In genomic region chr11:100155497-100156255, GRCm38 (mm10) we compare ENCODE assay signal across 26 mouse cellular contexts. TPM values are rescaled to one million over a fixed set of nuclear protein-coding genes. Genes with fewer than 3 reads are reported as not detected.
A peak's percentile ranks its signal among the peaks of the same experiment; 100 is the strongest.
DNase-seq lines count a peak whose midpoint lies in the region; ATAC-seq and TF ChIP-seq lines count a peak whose summit lies in the region.
"Had no signal": no experiment of that assay in that cellular context is flagged by ENCODE, and none has a peak within 500 bp of the region (broad histone marks: within the 10 kb centered on the region; RNA-seq: fewer than 3 reads in every experiment).

No protein-coding gene starts in this region.

- H3K4me2 ChIP-seq in lung, postnatal 0 days (replicated peaks; ENCODE audit: low read depth, low read length): no peak overlapping the region
- 0 out of 2 replicates have a peak overlapping the region, but pooled peaks have one; percentile 3 for H3K4me2 ChIP-seq in stomach, embryonic 15.5 days
- H3K4me2 ChIP-seq: embryonic facial prominence, embryonic 13.5 days; forebrain, embryonic 12.5 days; heart, embryonic 15.5 days; kidney, embryonic 15.5 days; liver, embryonic 12.5 days; midbrain, embryonic 12.5 days had no signal

- no peak overlapping the region for H3K9ac ChIP-seq in lung, postnatal 0 days (replicated peaks; ENCODE audit: low read depth)
- H3K9ac ChIP-seq in stomach, embryonic 15.5 days: no peak overlapping the region
- H3K9ac ChIP-seq: embryonic facial prominence, embryonic 13.5 days; forebrain, embryonic 12.5 days; heart, embryonic 15.5 days; kidney, embryonic 15.5 days; liver, embryonic 12.5 days; midbrain, embryonic 12.5 days had no signal

- WGBS in heart, embryonic 10.5 days: 63% methylated on average over 8 of the region's 8 CpGs
- 30% methylated on average over 8 of the region's 8 CpGs for WGBS in lung, postnatal 0 days
- 40% methylated on average over 8 of the region's 8 CpGs for WGBS in lung, adult 2 months
- WGBS in stomach, embryonic 15.5 days: 48% methylated on average over 8 of the region's 8 CpGs

- H3K9me3 ChIP-seq in heart, embryonic 10.5 days: no peaks in the 10 kb centered on the region
- no peaks in the 10 kb centered on the region for H3K9me3 ChIP-seq in lung, postnatal 0 days (ENCODE audit: low read length)
- H3K9me3 ChIP-seq in stomach, embryonic 15.5 days: no peaks in the 10 kb centered on the region
- H3K9me3 ChIP-seq: embryonic facial prominence, embryonic 13.5 days; forebrain, embryonic 12.5 days; heart, embryonic 15.5 days; kidney, embryonic 15.5 days; liver, embryonic 12.5 days; midbrain, embryonic 12.5 days had no signal

- no peaks in the 10 kb centered on the region for H3K27me3 ChIP-seq in heart, embryonic 10.5 days (ENCODE audit: insufficient read depth, poor library complexity, severe bottlenecking)
- H3K27me3 ChIP-seq in lung, postnatal 0 days (replicated peaks; ENCODE audit: insufficient read depth, low read length): no peaks in the 10 kb centered on the region
- no peaks in the 10 kb centered on the region for H3K27me3 ChIP-seq in stomach, embryonic 15.5 days (replicated peaks)
- H3K27me3 ChIP-seq: embryonic facial prominence, embryonic 13.5 days; forebrain, embryonic 12.5 days; heart, embryonic 15.5 days; kidney, embryonic 15.5 days; liver, embryonic 12.5 days; midbrain, embryonic 12.5 days had no signal

- TF ChIP-seq POLR2A in lung, adult 2 months (IDR thresholded peaks at IDR 0.05; ENCODE audit: borderline replicate concordance, extremely low read depth, low read depth, low read length): no peak

- no peak for DNase-seq in heart, embryonic 10.5 days (ENCODE audit: low spot score)
- DNase-seq in heart, postnatal 36 days: no peak
- peak; percentile 35 for DNase-seq in lung, postnatal 0 days (ENCODE audit: low spot score)
- no peak for DNase-seq in lung, adult 2 months
- DNase-seq in adipocyte (ENCODE audit: low spot score): peak; percentile 43
- no peak for DNase-seq in cerebellum, adult 8-10 months
- no peak for DNase-seq in neural tube, embryonic 10.5 days (ENCODE audit: extremely low spot score, low spot score)
- DNase-seq: adrenal gland, postnatal 36 days; cerebellum, adult 2 months; gastrocnemius, postnatal 36 days; thymus, postnatal 36 days had no signal

- H3K36me3 ChIP-seq in heart, embryonic 10.5 days: no peaks in the 10 kb centered on the region
- no peaks in the 10 kb centered on the region for H3K36me3 ChIP-seq in lung, postnatal 0 days (ENCODE audit: insufficient read depth, low read length)
- H3K36me3 ChIP-seq in stomach, embryonic 15.5 days: no peaks in the 10 kb centered on the region
- H3K36me3 ChIP-seq: embryonic facial prominence, embryonic 13.5 days; forebrain, embryonic 12.5 days; heart, embryonic 15.5 days; kidney, embryonic 15.5 days; liver, embryonic 12.5 days; midbrain, embryonic 12.5 days had no signal

- no peak for TF ChIP-seq CTCF in lung, postnatal 0 days (IDR thresholded peaks at IDR 0.05)
- no peak for TF ChIP-seq CTCF in lung, adult 2 months (IDR thresholded peaks at IDR 0.05; ENCODE audit: insufficient read depth, low read length)

- peak overlapping the region; percentile 10; the same call in 1 of the 2 replicates for H3K27ac ChIP-seq in heart, embryonic 10.5 days
- no peak overlapping the region for H3K27ac ChIP-seq in lung, postnatal 0 days (ENCODE audit: low read length)
- peak overlapping the region; percentile 72 for H3K27ac ChIP-seq in stomach, embryonic 15.5 days
- H3K27ac ChIP-seq: embryonic facial prominence, embryonic 13.5 days; forebrain, embryonic 12.5 days; heart, embryonic 15.5 days; kidney, embryonic 15.5 days; liver, embryonic 12.5 days; midbrain, embryonic 12.5 days had no signal

- TF ChIP-seq EP300 in lung, postnatal 0 days (IDR thresholded peaks at IDR 0.05): no peak

- intact Hi-C loops in heart, postnatal 36 days (cut with DNase I): no loop called here

- ATAC-seq in lung, postnatal 0 days: peak; percentile 17
- ATAC-seq in stomach, embryonic 15.5 days (ENCODE audit: insufficient read depth, low FRiP score, low read depth): peak; percentile 57; the same call in 1 of the 2 replicates
- ATAC-seq: activated CD4-positive, CD25-positive, alpha-beta regulatory T cell, adult 4 months; liver, embryonic 12.5 days had no signal

- H3K4me1 ChIP-seq in heart, embryonic 10.5 days: peaks cover 19% of the 10 kb centered on the region
- no peaks in the 10 kb centered on the region for H3K4me1 ChIP-seq in lung, postnatal 0 days (ENCODE audit: insufficient read depth, low read depth, low read length)
- no peaks in the 10 kb centered on the region for H3K4me1 ChIP-seq in lung, adult 2 months (ENCODE audit: control insufficient read depth, insufficient read depth, low read length)
- 0 out of 2 replicates have a peak, but pooled peaks cover 10% of the 10 kb centered on the region for H3K4me1 ChIP-seq in stomach, embryonic 15.5 days
- H3K4me1 ChIP-seq: forebrain, embryonic 12.5 days; heart, embryonic 15.5 days; liver, embryonic 12.5 days; midbrain, embryonic 12.5 days had no signal

- no peak overlapping the region for H3K4me3 ChIP-seq in heart, embryonic 10.5 days
- no peak overlapping the region for H3K4me3 ChIP-seq in lung, postnatal 0 days (ENCODE audit: low read depth, low read length)
- H3K4me3 ChIP-seq in lung, adult 2 months (replicated peaks; ENCODE audit: extremely low read depth, low read depth, low read length): no peak overlapping the region
- no peak overlapping the region for H3K4me3 ChIP-seq in stomach, embryonic 15.5 days (replicated peaks)
- H3K4me3 ChIP-seq: embryonic facial prominence, embryonic 13.5 days; forebrain, embryonic 12.5 days; heart, embryonic 15.5 days; kidney, embryonic 15.5 days; liver, embryonic 12.5 days; midbrain, embryonic 12.5 days had no signal

RNA-seq across cellular contexts. Expression of gene Krt19, which starts 7.2 kb away (rescaled TPM):
- 76.3 and 86.1 TPM in 2 replicates for polyA plus RNA-seq in heart, embryonic 10.5 days (2016; fragmentation: Nextera tagmentation; extraction: Ambion mirVana)
- 10 to 100 TPM in 1 of 2 experiments, 1 to 10 TPM in 1; 6.0 to 10.2 TPM for total RNA-seq in heart, postnatal 36 days (2021)
- 460 and 573 TPM in 2 replicates for polyA plus RNA-seq in lung, postnatal 0 days (2015; fragmentation: Nextera tagmentation; extraction: Ambion mirVana)
- polyA plus RNA-seq in lung, adult 2 months (2012; rRNA removed): 275 and 280 TPM in 2 replicates
- polyA plus RNA-seq in stomach, embryonic 15.5 days (2015; fragmentation: Nextera tagmentation; extraction: Ambion mirVana): 796 and 889 TPM in 2 replicates
- total RNA-seq: common myeloid progenitor, adult 5-6 weeks; left cerebral cortex, postnatal 36 days had no signal
- polyA plus RNA-seq: activated CD4-positive, CD25-positive, alpha-beta regulatory T cell, adult 4 months had no signal

RNA-seq across cellular contexts. Expression of gene Krt15, which starts 19.9 kb away (rescaled TPM):
- polyA plus RNA-seq in heart, embryonic 10.5 days (2016; fragmentation: Nextera tagmentation; extraction: Ambion mirVana): 0.11 and 1.5 TPM in 2 replicates
- not detected for total RNA-seq in heart, postnatal 36 days (2021)
- 28.1 and 58.8 TPM in 2 replicates for polyA plus RNA-seq in lung, postnatal 0 days (2015; fragmentation: Nextera tagmentation; extraction: Ambion mirVana)
- 2.1 and 62.5 TPM in 2 replicates for polyA plus RNA-seq in lung, adult 2 months (2012; rRNA removed)
- polyA plus RNA-seq in stomach, embryonic 15.5 days (2015; fragmentation: Nextera tagmentation; extraction: Ambion mirVana): 698 and 1,006 TPM in 2 replicates
- total RNA-seq: adrenal gland, postnatal 36 days; common myeloid progenitor, adult 5-6 weeks; gastrocnemius, postnatal 36 days; left cerebral cortex, postnatal 36 days had no signal
- polyA plus RNA-seq: activated CD4-positive, CD25-positive, alpha-beta regulatory T cell, adult 4 months; frontal cortex, adult 2 months; neural tube, embryonic 14.5 days had no signal

RNA-seq across cellular contexts. Expression of gene Krt13, which starts 34.3 kb away (rescaled TPM):
- 0.10 TPM in 1 of 2 replicates, not detected in the other for polyA plus RNA-seq in heart, embryonic 10.5 days (2016; fragmentation: Nextera tagmentation; extraction: Ambion mirVana)
- total RNA-seq in heart, postnatal 36 days (2021): not detected
- polyA plus RNA-seq in lung, postnatal 0 days (2015; fragmentation: Nextera tagmentation; extraction: Ambion mirVana): 0.60 and 0.68 TPM in 2 replicates
- 0.25 and 1,946 TPM in 2 replicates for polyA plus RNA-seq in lung, adult 2 months (2012; rRNA removed)
- 397 and 779 TPM in 2 replicates for polyA plus RNA-seq in stomach, embryonic 15.5 days (2015; fragmentation: Nextera tagmentation; extraction: Ambion mirVana)
- total RNA-seq: adrenal gland, postnatal 36 days; common myeloid progenitor, adult 5-6 weeks; gastrocnemius, postnatal 36 days; layer of hippocampus, postnatal 25 days; left cerebral cortex, postnatal 36 days had no signal
- polyA plus RNA-seq: activated CD4-positive, CD25-positive, alpha-beta regulatory T cell, adult 4 months; cerebellum, adult 2 months; forebrain, embryonic 12.5 days; frontal cortex, adult 2 months; hindbrain, embryonic 11.5 days; liver, embryonic 12.5 days; midbrain, embryonic 12.5 days; neural tube, embryonic 14.5 days had no signal

RNA-seq across cellular contexts. Expression of gene Krt9, which starts 37.4 kb away (rescaled TPM):
- polyA plus RNA-seq in heart, embryonic 10.5 days (2016; fragmentation: Nextera tagmentation; extraction: Ambion mirVana): not detected in 2 replicates
- not detected for total RNA-seq in heart, postnatal 36 days (2021)
- not detected in 2 replicates for polyA plus RNA-seq in lung, postnatal 0 days (2015; fragmentation: Nextera tagmentation; extraction: Ambion mirVana)
- polyA plus RNA-seq in lung, adult 2 months (2012; rRNA removed): not detected in 2 replicates
- not detected in 2 replicates for polyA plus RNA-seq in stomach, embryonic 15.5 days (2015; fragmentation: Nextera tagmentation; extraction: Ambion mirVana)
- total RNA-seq: adrenal gland, postnatal 36 days; common myeloid progenitor, adult 5-6 weeks; gastrocnemius, postnatal 36 days had no signal
- polyA plus RNA-seq: activated CD4-positive, CD25-positive, alpha-beta regulatory T cell, adult 4 months; embryonic facial prominence, embryonic 13.5 days; forebrain, embryonic 12.5 days; heart, embryonic 15.5 days; hindbrain, embryonic 11.5 days; kidney, embryonic 15.5 days; large intestine, adult 2 months; liver, embryonic 12.5 days; midbrain, embryonic 12.5 days had no signal

RNA-seq across cellular contexts. Expression of gene Krt36, which starts 50.2 kb away (rescaled TPM):
- 0.08 TPM in 1 of 2 replicates, not detected in the other for polyA plus RNA-seq in heart, embryonic 10.5 days (2016; fragmentation: Nextera tagmentation; extraction: Ambion mirVana)
- total RNA-seq in heart, postnatal 36 days (2021): not detected
- polyA plus RNA-seq in lung, postnatal 0 days (2015; fragmentation: Nextera tagmentation; extraction: Ambion mirVana): 0.11 TPM in 1 of 2 replicates, not detected in the other
- polyA plus RNA-seq in lung, adult 2 months (2012; rRNA removed): 0.25 and 0.50 TPM in 2 replicates
- 0.13 and 0.37 TPM in 2 replicates for polyA plus RNA-seq in stomach, embryonic 15.5 days (2015; fragmentation: Nextera tagmentation; extraction: Ambion mirVana)
- total RNA-seq: common myeloid progenitor, adult 5-6 weeks; gastrocnemius, postnatal 36 days; layer of hippocampus, postnatal 25 days; left cerebral cortex, postnatal 36 days had no signal
- polyA plus RNA-seq: activated CD4-positive, CD25-positive, alpha-beta regulatory T cell, adult 4 months; cerebellum, adult 2 months; embryonic facial prominence, embryonic 13.5 days; forebrain, embryonic 12.5 days; frontal cortex, adult 2 months; heart, embryonic 15.5 days; hindbrain, embryonic 11.5 days; liver, embryonic 12.5 days; midbrain, embryonic 12.5 days; neural tube, embryonic 14.5 days had no signal

Comparison
In these comparisons a context has a peak if more than half of its experiments do, and no peak if none do; other contexts are left out.
1. DNase-seq: peak in lung, postnatal 0 days (single experiment) and adipocyte (single experiment); none in heart, embryonic 10.5 days (single experiment), heart, postnatal 36 days (0 of 2), lung, adult 2 months (single experiment), cerebellum, adult 8-10 months (single experiment) and neural tube, embryonic 10.5 days (single experiment).
2. RNA of gene Krt15, which starts 19.9 kb away (polyA plus RNA-seq): 698 to 1,006 TPM in stomach, embryonic 15.5 days; 2.1 to 62.5 TPM in lung, adult 2 months, 28.1 to 58.8 TPM in lung, postnatal 0 days and 0.11 to 1.5 TPM in heart, embryonic 10.5 days; every median in the first group is over 10 times any median in the second.